8 mouse cellular contexts compared by ENCODE assay signal in the genomic region with DNA sequence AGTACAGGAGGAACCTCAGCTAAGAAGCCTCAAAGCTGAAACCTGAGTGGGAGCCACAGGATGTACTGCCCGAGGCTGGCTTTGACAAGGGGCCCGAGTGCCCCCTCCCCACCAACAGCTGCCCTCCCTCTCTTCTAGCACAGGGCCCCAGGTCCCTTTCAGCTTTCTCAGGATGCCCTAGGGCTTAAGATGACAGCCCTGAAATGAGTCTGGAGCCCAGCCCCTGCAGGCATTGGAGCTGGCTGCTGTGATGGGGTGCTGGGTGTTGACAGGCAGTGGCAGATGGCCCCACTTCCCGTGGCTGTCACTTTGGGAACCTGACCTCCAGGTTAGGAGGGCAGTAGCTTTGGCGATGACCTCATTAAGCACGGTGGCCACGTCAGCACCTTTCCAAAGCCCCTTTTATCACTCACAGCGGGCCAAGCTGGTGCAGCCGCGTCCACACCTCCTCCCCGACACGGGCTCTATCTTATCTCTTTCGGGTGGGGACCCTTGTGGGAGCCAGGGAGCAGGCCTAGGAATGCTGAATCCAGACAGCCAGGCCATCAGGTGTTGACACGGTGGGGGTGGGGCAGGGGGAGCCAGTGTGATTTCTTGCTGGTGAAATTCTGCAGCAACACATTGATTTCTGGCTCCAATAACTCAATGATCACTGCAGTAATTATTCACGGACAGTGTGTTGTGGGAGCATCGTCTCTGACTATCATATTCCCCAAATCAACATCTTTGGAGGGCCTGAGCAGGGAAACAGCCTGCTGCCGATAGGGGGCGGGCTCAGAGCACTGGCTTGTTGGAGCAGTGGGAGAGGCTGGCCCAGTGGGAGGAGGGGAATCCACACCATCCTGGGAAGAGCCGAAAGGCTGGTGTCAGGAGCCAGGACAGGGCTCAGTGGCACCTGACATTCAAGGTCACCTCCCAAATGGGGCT. TPM values are rescaled to one million over a fixed set of nuclear protein-coding genes. Genes with fewer than 3 reads are reported as not detected.
DNase-seq lines count a peak whose midpoint lies in the region; ATAC-seq and TF ChIP-seq lines count a peak whose summit lies in the region.

No protein-coding gene starts in this region.

- H3K4me2 ChIP-seq in heart, postnatal 0 days (ENCODE audit: low read depth, low read length) = no peak overlapping the region
- H3K4me2 ChIP-seq in limb, embryonic 12.5 days = no peak overlapping the region
- H3K4me2 ChIP-seq in midbrain, embryonic 15.5 days = no peak overlapping the region

- H3K9ac ChIP-seq in heart, postnatal 0 days (replicated peaks; ENCODE audit: low read depth, low read length) = no peak overlapping the region
- peak overlapping the region; percentile 1; the same call in 1 of the 2 replicates for H3K9ac ChIP-seq in limb, embryonic 12.5 days (replicated peaks)
- H3K9ac ChIP-seq in midbrain, embryonic 15.5 days = no peak overlapping the region

- TF ChIP-seq EP300 in heart, postnatal 0 days (IDR thresholded peaks at IDR 0.05; ENCODE audit: low read depth) = peak; percentile 91

- peak; percentile 93 for ATAC-seq in heart, postnatal 0 days (ENCODE audit: insufficient read depth, low read depth)
- ATAC-seq in limb, embryonic 12.5 days (ENCODE audit: insufficient number of reproducible peaks, insufficient read depth, low FRiP score, low TSS enrichment, low read depth) = no peak
- ATAC-seq in midbrain, embryonic 15.5 days (replicated peaks) = 0 out of 2 replicates have a peak, but pooled peaks have one; percentile 45

- H3K4me3 ChIP-seq in heart, postnatal 0 days (ENCODE audit: low read depth, low read length) = no peak overlapping the region
- H3K4me3 ChIP-seq in limb, embryonic 12.5 days (replicated peaks) = no peak overlapping the region
- no peak overlapping the region for H3K4me3 ChIP-seq in midbrain, embryonic 15.5 days

- H3K27ac ChIP-seq in heart, postnatal 0 days (ENCODE audit: low read depth) = peak overlapping the region; percentile 83
- peak overlapping the region; percentile 69 for H3K27ac ChIP-seq in limb, embryonic 12.5 days
- H3K27ac ChIP-seq in midbrain, embryonic 15.5 days = no peak overlapping the region

- no peaks in the 10 kb centered on the region for H3K27me3 ChIP-seq in heart, postnatal 0 days (ENCODE audit: control insufficient read depth, insufficient read depth, low read length)
- H3K27me3 ChIP-seq in limb, embryonic 12.5 days = peaks cover under 1% of the 10 kb centered on the region; the same call in 1 of the 2 replicates
- H3K27me3 ChIP-seq in midbrain, embryonic 15.5 days (replicated peaks) = no peaks in the 10 kb centered on the region

- H3K4me1 ChIP-seq in heart, postnatal 0 days (ENCODE audit: control insufficient read depth, insufficient read depth) = peaks cover 24% of the 10 kb centered on the region
- peaks cover 83% of the 10 kb centered on the region for H3K4me1 ChIP-seq in limb, embryonic 12.5 days (replicated peaks)
- peaks cover 24% of the 10 kb centered on the region for H3K4me1 ChIP-seq in midbrain, embryonic 15.5 days

- no peaks in the 10 kb centered on the region for H3K36me3 ChIP-seq in heart, postnatal 0 days (replicated peaks; ENCODE audit: control insufficient read depth, insufficient read depth, low read length)
- 0 out of 2 replicates have a peak, but pooled peaks cover 2% of the 10 kb centered on the region for H3K36me3 ChIP-seq in limb, embryonic 12.5 days
- H3K36me3 ChIP-seq in midbrain, embryonic 15.5 days (replicated peaks) = no peaks in the 10 kb centered on the region

- peak; percentile 50 for DNase-seq in adrenal gland, postnatal 10 days
- DNase-seq in adrenal gland, adult 8-10 months = no peak
- peak; percentile 22 for DNase-seq in ovary, postnatal 14 days (ENCODE audit: low spot score)
- DNase-seq in ovary, adult 18-20 months (ENCODE audit: low spot score) = no peak
- DNase-seq in heart, postnatal 0 days (ENCODE audit: low spot score) = peak; percentile 88
- DNase-seq in natural killer cell, adult 2 months (ENCODE audit: low spot score in 2 of 2) = no peak

- 4% methylated on average over 18 of the region's 18 CpGs for WGBS in heart, postnatal 0 days
- WGBS in limb, embryonic 12.5 days = 12% methylated on average over 18 of the region's 18 CpGs
- 30% methylated on average over 18 of the region's 18 CpGs for WGBS in midbrain, embryonic 15.5 days

- H3K9me3 ChIP-seq in heart, postnatal 0 days (replicated peaks; ENCODE audit: control insufficient read depth, low read length) = no peaks in the 10 kb centered on the region
- no peaks in the 10 kb centered on the region for H3K9me3 ChIP-seq in limb, embryonic 12.5 days
- no peaks in the 10 kb centered on the region for H3K9me3 ChIP-seq in midbrain, embryonic 15.5 days

- peak; percentile 75 for TF ChIP-seq CTCF in heart, postnatal 0 days (IDR thresholded peaks at IDR 0.05; ENCODE audit: low read depth)

RNA-seq across cellular contexts. Expression of gene B230104I21Rik, which starts 57.5 kb away (rescaled TPM):
- not detected for total RNA-seq in adrenal gland, postnatal 10 days (2021)
- not detected for total RNA-seq in adrenal gland, adult 8-10 months (2022)
- total RNA-seq in heart, postnatal 0 days (2014; rRNA removed; ENCODE audit: low replicate concordance) = not detected in 2 replicates
- not detected in 2 replicates for polyA plus RNA-seq in heart, postnatal 0 days (2015; fragmentation: Nextera tagmentation; extraction: Ambion mirVana)
- 0.33 TPM in 1 of 2 replicates, not detected in the other for polyA plus RNA-seq in limb, embryonic 12.5 days (2016; fragmentation: Nextera tagmentation; extraction: Ambion mirVana)
- polyA plus RNA-seq in midbrain, embryonic 15.5 days (2015; fragmentation: Nextera tagmentation; extraction: Ambion mirVana) = not detected in 2 replicates

Comparison
In these comparisons a context has a peak if more than half of its experiments do, and no peak if none do; other contexts are left out.
1. DNase-seq: peak in adrenal gland, postnatal 10 days (single experiment), ovary, postnatal 14 days (single experiment) and heart, postnatal 0 days (single experiment); none in adrenal gland, adult 8-10 months (single experiment), ovary, adult 18-20 months (single experiment) and natural killer cell, adult 2 months (0 of 2).